ENCODE assay signal across 7 mouse cellular contexts in the genomic region with DNA sequence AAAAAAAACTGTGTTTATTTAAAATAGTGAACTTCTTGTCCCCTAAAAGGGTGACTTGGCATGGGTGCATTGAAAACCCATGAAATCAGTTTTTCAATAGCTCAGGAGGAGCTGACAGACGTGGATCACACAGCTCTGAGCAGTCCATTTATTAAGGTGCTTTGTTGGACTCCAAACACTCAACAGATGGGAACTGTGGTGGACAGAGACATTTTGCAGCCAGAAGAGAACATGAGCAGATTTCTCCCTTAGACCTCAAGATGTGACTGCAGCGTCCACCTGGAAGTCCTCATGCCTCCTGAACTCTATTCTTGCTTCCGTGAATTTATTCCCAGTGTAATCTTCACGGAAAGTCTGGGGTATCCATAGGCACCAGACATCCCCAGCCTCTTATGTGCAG.
"Had no signal": no experiment of that assay in that cellular context is flagged by ENCODE, and none has a peak within 500 bp of the region (broad histone marks: within the 10 kb centered on the region; RNA-seq: fewer than 3 reads in every experiment).

No protein-coding gene starts in this region.

- DNase-seq: lung, adult 2 months; lung, postnatal 14 days; lung, postnatal 36 days; right cerebral cortex, postnatal 14 days; thymus, adult 2 months; thymus, postnatal 25 days; thymus, postnatal 4 days had no signal
